Mouse (Mus musculus) limb, embryonic 11.5 days (tissue): Measurements from ENCODE around the gene Wnt1. TPM values are rescaled to one million over a fixed set of nuclear protein-coding genes. Genes with fewer than 3 reads are reported as not detected.
A peak's percentile ranks its signal among the peaks of the same experiment; 100 is the strongest.
"Not testable (repeated sequence)": the region's sequence is repeated elsewhere in the genome, so short reads cannot be mapped to it uniquely, and the experiment has no call there.

Source experiments
- ATAC-seq: fragments of 200-750 bp; cut with Nextera tagmentation; 2 replicates; pipeline ENCODE4 v1.8.0; 2017; ENCODE audit warnings: low read depth; ENCODE audit not compliant: insufficient number of reproducible peaks, low FRiP score, low TSS enrichment
- DNase-seq: peaks from one replicate; pipeline ENCODE4 v3.0.0-alpha.2; 2015; ENCODE audit warnings: low spot score
- H3K27ac ChIP-seq: fragments of 300-500 bp; sonication (generic); replicated peaks from 2 replicates; pipeline ENCODE4 v1.5.1; 2014; ENCODE audit warnings: low read depth, mild to moderate bottlenecking, low read length
- H3K27me3 ChIP-seq: fragments of 300-500 bp; sonication (generic); 2 replicates; pipeline ENCODE4 v1.6.1; 2014; ENCODE audit warnings: mild to moderate bottlenecking, low read length, mixed read lengths; ENCODE audit not compliant: control insufficient read depth, insufficient read depth
- H3K36me3 ChIP-seq: fragments of 300-500 bp; sonication (generic); 2 replicates; pipeline ENCODE4 v1.6.1; 2014; ENCODE audit warnings: mild to moderate bottlenecking, low read length, moderate library complexity, mixed read lengths; ENCODE audit not compliant: control insufficient read depth, insufficient read depth
- H3K4me1 ChIP-seq: fragments of 300-500 bp; sonication (generic); 2 replicates; pipeline ENCODE4 v1.6.1; 2014; ENCODE audit warnings: low read length, mixed read lengths; ENCODE audit not compliant: control insufficient read depth, insufficient read depth
- H3K4me2 ChIP-seq: fragments of 300-500 bp; sonication (generic); 2 replicates; pipeline ENCODE4 v1.6.1; 2014; ENCODE audit warnings: low read depth, mild to moderate bottlenecking, moderate library complexity; ENCODE audit not compliant: severe bottlenecking
- H3K4me3 ChIP-seq: fragments of 300-500 bp; sonication (generic); 2 replicates; pipeline ENCODE4 v1.5.1; 2014; ENCODE audit warnings: low read depth, low read length
- H3K9ac ChIP-seq: fragments of 300-500 bp; sonication (generic); 2 replicates; pipeline ENCODE4 v1.6.1; 2014; ENCODE audit warnings: mild to moderate bottlenecking, low read length
- H3K9me3 ChIP-seq: fragments of 300-500 bp; sonication (generic); 2 replicates; pipeline ENCODE4 v1.6.1; 2016; ENCODE audit warnings: low read length; ENCODE audit not compliant: control insufficient read depth
- WGBS: fragments of 180-500 bp; shearing (Covaris S2); extraction: QIAGEN DNeasy Blood & Tissue Kit; methylation state at CpG from one replicate; pipeline ENCODE4 v1.1.7; 2014; 5-methylcytosine and 5-hydroxymethylcytosine counted together
- polyA plus RNA-seq: library from polyadenylated mRNA; unstranded; fragments of >200 nt; fragmentation: Nextera tagmentation; extraction: Ambion mirVana; gene quantifications from 2 replicates; pipeline ENCODE4 v1.2.1, GENCODE M21; 2014

Wnt1 gene
- polyA plus RNA-seq, 1 experiment from 2014 or later: not detected

DNA sequence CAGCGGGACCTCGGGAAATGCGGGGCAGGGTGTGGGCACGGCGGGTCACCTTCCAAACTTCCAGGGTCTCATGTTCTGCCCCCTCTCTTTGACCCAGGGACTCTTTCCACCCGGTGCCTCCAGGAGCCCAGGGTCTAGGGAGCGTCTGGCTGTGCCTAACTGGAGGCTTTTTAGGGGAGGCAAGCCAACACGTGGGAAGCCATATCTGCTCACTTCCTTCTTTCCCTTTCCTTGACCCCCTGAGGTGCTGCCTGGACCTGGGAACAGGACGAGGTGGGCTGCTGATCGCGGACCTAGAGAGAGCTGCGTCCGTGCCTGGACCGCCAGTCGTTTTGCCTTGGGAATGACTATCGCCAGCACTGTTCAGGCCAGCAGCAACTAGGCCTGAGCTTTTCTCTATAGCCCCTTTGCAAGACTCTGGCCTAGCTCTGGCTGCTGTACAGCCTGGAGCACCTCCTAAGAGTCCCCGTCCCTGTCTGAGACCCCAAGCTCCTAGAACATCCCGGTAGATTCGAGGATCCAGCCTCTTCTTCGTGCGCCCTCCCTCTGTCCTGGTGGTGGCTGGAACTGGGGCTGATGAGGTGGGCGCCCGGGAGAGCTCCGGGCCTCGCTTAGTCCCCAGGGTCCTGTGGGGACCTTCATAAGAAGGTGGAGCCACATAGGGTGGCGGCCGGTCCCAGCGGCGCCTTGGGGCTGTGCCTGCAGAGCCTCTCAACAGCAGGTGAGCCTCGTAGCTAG, 16.6 kb downstream of the Wnt1 start:
- Histone ChIP-seq H3K36me3 (no peaks in the 10 kb centered on the region; the same call in 1 of the 2 replicates), H3K9ac (no peak overlapping the region), H3K4me1 (peaks cover 21% of the 10 kb centered on the region), H3K4me2 (peak overlapping the region; percentile 67), H3K4me3 (peak overlapping the region; percentile 31), H3K9me3 (no peaks in the 10 kb centered on the region), H3K27ac (no peak overlapping the region), H3K27me3 (peaks cover 91% of the 10 kb centered on the region)
- WGBS: 4% methylated on average over 30 of the region's 30 CpGs
- DNase-seq (peak; percentile 56), ATAC-seq (no peak)

DNA sequence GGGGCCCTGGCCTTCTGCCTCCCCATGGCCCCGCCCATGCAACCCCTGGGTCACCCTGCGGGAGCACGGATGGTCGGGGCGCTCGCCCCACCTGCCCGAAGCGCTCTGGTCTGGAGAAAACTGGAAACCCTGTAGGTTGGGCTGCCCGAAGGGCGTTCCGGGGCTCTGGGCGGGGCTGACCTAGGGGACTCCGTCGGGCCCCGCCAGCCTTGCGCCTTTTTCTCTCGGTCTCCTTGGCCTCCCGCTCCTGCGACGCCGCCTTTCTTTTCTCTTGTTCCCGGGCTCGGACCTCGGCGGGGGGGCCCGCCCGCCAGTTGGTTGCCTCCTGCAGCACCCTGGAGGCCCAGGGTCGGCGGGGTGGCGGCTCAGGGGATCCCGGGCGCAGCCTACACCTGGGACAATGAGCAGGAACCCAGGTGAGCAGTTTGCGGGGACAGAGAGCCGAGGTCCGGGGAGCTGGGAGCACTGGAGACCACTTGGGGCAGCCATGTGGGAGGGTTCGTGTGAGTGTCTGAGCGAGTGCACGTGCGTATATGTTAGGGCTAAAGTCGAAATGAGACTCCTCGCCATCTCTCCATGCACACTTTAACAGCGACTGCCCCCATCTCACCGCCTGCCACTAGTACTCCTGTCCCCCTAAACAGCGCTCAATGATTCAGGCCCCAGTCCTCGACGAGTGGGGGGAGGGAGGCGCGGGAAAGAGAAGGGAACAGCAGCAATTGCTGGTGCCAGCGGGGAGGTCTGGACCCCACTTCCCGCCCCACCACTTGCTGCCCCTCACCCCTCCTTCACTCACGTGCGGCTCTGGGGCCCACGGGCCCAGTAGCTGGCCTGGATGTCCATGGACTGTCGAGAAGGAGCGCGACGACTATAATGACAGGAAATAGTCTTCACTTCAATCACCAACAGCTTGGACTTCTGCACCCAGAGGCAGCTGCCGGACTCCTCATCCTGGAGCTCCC, 17.4 kb downstream of the Wnt1 start:
- H3K36me3 ChIP-seq: peaks cover 2% of the 10 kb centered on the region; the same call in 1 of the 2 replicates
- ATAC-seq (no peak), DNase-seq (peak; percentile 62)
- H3K27me3 ChIP-seq: peaks cover 84% of the 10 kb centered on the region
- peaks cover 21% of the 10 kb centered on the region for H3K4me1 ChIP-seq
- H3K4me2 ChIP-seq: peak overlapping the region; percentile 55
- peak overlapping the region; percentile 30; the same call in 1 of the 2 replicates for H3K9ac ChIP-seq
- under 1% methylated on average over 54 of the region's 58 CpGs for WGBS
- H3K27ac ChIP-seq: no peak overlapping the region
- peak overlapping the region; percentile 30 for H3K4me3 ChIP-seq
- no peaks in the 10 kb centered on the region for H3K9me3 ChIP-seq

DNA sequence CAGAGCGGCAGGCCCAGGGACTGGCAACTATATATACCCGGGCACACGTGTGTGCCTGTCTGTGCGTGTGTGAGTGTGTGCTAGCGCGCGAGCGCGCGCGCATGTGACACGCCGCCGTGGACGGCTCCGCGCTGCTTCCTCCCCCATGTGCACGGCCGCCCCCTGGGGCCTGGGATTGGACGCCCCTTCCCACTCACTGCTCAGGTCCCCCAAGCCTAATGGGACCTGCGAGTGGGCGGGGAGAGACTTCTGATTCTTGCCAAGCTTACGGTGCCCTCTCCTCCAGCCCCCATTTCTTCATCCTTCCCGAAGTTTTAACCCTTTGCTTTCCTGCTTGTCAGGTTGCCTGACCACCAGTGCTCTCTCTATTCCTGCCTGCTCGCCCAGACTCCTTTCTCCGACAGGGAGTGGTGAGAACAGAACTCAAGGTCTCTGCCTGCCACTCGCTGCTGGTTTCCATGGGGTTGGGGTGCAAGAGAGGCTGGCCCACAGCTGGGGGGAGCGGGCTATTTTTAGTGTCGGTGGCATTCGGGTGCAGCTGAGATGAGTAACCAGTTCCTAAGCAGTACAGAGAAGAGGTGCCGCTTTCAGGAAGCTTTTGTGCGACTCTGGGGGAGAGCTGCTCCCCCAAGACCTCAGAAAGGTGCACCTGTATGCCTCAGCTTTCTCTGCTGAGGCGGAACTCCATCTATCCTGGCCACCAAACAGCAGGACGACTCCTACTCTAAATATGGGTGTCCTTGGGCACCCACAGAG, 18.4 kb downstream of the Wnt1 start:
- Histone ChIP-seq H3K27me3 (peaks cover 74% of the 10 kb centered on the region), H3K9ac (peak overlapping the region; percentile 27; the same call in 1 of the 2 replicates), H3K36me3 (peaks cover 3% of the 10 kb centered on the region; the same call in 1 of the 2 replicates), H3K9me3 (no peaks in the 10 kb centered on the region), H3K4me3 (peak overlapping the region; percentile 30), H3K27ac (no peak overlapping the region), H3K4me1 (peaks cover 21% of the 10 kb centered on the region), H3K4me2 (peak overlapping the region; percentile 55)
- ATAC-seq (no peak), DNase-seq (peak; percentile 48)
- under 1% methylated on average over 34 of the region's 34 CpGs for WGBS

DNA sequence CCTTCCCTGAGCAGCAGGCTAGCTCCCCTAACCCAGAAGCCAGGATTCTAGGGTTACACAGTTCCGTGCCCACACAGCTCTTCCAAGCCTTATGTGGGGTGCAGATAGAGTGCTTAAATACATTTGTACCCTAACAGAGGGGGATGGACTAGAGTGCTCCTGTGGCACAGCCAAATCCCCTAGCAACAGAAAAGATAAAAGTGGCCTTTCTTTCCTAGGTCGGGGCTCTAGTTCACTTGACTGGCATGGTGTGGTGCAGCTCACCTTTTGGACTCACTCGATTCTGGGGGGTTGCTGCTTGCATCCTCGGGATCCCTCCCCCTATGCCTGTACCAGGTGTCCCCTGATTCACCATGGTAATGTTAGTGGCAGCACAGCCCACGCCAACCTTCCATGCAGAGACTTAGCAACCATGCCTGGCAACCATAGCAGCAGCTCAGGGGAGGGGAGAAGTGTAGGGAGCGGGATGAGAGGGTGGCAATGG, 19.0 kb downstream of the Wnt1 start:
- ATAC-seq (no peak), DNase-seq (no peak)
- Histone ChIP-seq H3K4me3 (no peak overlapping the region), H3K36me3 (peaks cover 9% of the 10 kb centered on the region), H3K9me3 (no peaks in the 10 kb centered on the region), H3K27me3 (peaks cover 68% of the 10 kb centered on the region), H3K4me1 (peaks cover 21% of the 10 kb centered on the region), H3K9ac (no peak overlapping the region), H3K4me2 (no peak overlapping the region), H3K27ac (no peak overlapping the region)
- WGBS: 8% methylated on average over 6 of the region's 6 CpGs

DNA sequence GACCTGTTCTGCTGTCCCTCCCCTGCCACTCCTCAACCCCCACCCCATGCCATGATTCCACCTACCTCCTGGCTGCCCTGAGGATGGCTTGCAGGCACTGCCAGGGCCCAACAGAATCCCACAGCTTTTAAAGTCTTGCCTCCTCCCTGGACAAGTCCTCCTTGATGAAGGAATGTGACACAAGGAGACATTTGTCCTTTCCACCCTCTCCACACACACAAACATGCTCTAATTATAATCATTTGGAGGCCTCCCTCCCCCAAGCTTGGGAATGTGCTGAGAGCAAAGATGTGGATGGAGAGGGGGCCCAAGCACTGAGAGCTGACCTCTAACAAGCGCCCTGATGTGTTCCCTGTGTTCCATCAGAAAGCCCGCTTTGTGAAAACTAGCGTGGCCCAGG, 19.7 kb downstream of the Wnt1 start, which contains the start of gene Ddn:
TSS of gene Ddn (minus strand) at position 101 of the 400 bp plus-strand sequence.
- no peak for ATAC-seq
- 36% methylated on average over 3 of the region's 3 CpGs for WGBS

DNA sequence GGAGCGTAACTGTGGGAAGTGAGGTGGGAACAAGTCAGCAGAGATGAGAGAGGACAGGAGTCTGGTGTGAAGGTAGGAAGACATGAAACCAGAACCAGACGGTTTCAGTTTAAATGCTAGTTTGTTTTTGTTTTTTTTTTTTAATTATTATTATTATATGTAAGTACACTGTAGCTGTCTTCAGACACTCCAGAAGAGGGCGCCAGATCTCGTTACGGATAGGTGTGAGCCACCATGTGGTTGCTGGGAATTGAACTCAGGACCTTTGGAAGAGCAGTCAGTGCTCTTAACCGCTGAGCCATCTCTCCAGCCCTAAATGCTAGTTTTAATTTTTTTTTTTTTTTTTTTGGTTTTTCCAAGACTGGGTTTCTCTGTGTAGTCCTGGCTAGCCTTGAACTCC, 20.6 kb downstream of the Wnt1 start:
- not testable (repeated sequence) for H3K4me2 ChIP-seq, H3K4me3 ChIP-seq, DNase-seq, H3K9ac ChIP-seq, ATAC-seq, H3K9me3 ChIP-seq, H3K27ac ChIP-seq
- H3K4me1 ChIP-seq: peaks cover 21% of the 10 kb centered on the region
- peaks cover 15% of the 10 kb centered on the region for H3K36me3 ChIP-seq
- H3K27me3 ChIP-seq: peaks cover 53% of the 10 kb centered on the region
- WGBS: 68% methylated on average over 6 of the region's 6 CpGs

More for the DNA sequence above, 19.7 kb downstream of the Wnt1 start, which contains the start of gene Ddn:
- DNase-seq: no peak
- Histone ChIP-seq H3K9ac (no peak within 1 kb of the TSS), H3K4me2 (no peak within 1 kb of the TSS), H3K4me1 (peaks cover 21% of the 10 kb centered on the region), H3K36me3 (peaks cover 15% of the 10 kb centered on the region), H3K4me3 (peak within 1 kb of the TSS; percentile 30), H3K9me3 (no peaks in the 10 kb centered on the region), H3K27me3 (peaks cover 61% of the 10 kb centered on the region), H3K27ac (no peak within 1 kb of the TSS)

DNA sequence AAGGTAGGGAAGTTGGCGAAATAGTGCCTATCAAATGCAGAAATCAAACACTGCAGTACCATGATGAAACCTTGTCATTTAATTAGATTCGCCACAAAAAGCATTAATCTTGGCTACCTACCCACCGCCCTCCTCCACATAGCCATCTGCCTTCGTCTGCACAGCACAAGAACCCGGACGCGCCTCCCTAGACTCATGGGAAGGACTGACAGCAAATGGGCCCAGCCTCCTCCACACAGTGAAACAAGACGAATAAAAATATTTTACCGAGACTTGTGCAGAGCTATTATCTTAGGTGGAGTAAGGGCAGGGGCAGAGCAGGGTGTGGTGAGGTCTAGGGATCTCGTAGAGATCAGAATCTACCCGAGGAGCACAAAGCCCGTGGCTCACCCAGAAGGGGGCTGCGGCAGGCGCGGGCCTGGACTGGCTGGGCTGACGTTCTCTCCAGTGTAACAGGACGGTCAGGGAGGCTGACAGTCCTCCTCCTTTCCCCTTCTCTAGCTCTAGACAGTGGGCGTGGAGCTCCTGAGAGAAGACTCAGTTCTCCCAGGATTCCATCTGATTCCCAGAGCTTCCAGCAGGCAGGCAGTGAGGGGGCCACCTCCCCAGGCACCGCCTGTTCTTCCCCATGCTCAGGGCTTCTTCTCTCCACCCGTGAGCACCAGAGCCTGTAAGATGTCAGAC, 23.2 kb downstream of the Wnt1 start:
- peaks cover 17% of the 10 kb centered on the region for H3K36me3 ChIP-seq
- no peak overlapping the region for H3K4me2 ChIP-seq
- peaks cover 3% of the 10 kb centered on the region for H3K4me1 ChIP-seq
- DNase-seq (no peak), ATAC-seq (no peak)
- no peaks in the 10 kb centered on the region for H3K9me3 ChIP-seq
- H3K27ac ChIP-seq: no peak overlapping the region
- no peak overlapping the region for H3K4me3 ChIP-seq
- H3K27me3 ChIP-seq: peaks cover 26% of the 10 kb centered on the region
- WGBS: 88% methylated on average over 20 of the region's 20 CpGs
- no peak overlapping the region for H3K9ac ChIP-seq
